Mouse (Mus musculus) ovary, postnatal 14 days (tissue): ENCODE data around the gene Coa3.
"Not testable (repeated sequence)": the region's sequence is repeated elsewhere in the genome, so short reads cannot be mapped to it uniquely, and the experiment has no call there.

Source experiments
- DNase-seq: peaks from one replicate; pipeline ENCODE4 v3.0.0; 2022; ENCODE audit warnings: low spot score

Coa3 gene

GRCm38 (mm10) chr11:101278223-101279192 is at the start of gene Coa3, which contains the start of gene Cntd1:
Gene Coa3 (minus strand): TSS chr11:101279114.
Gene Cntd1 (plus strand): TSS chr11:101279012.
- peak; percentile 63 for DNase-seq

GRCm38 (mm10) chr11:101327311-101327710 is 48.4 kb upstream of the Coa3 start:
- no peak for DNase-seq

GRCm38 (mm10) chr11:101326147-101326546 is 47.2 kb upstream of the Coa3 start:
- DNase-seq: no peak

- not testable (repeated sequence) for DNase-seq
Observed at GRCm38 (mm10) chr11:101325201-101325600, 46.3 kb upstream of the Coa3 start.

GRCm38 (mm10) chr11:101324763-101325162 is 45.8 kb upstream of the Coa3 start, which contains the start of gene Aoc2:
Gene Aoc2 (plus strand): TSS chr11:101325063.
- DNase-seq: no peak

GRCm38 (mm10) chr11:101323609-101324008 is 44.7 kb upstream of the Coa3 start:
- peak; percentile 53 for DNase-seq

- DNase-seq: no peak
Observed at GRCm38 (mm10) chr11:101316501-101316917, 37.6 kb upstream of the Coa3 start.

- peak; percentile 85 for DNase-seq
Observed at GRCm38 (mm10) chr11:101315665-101316500, 37.0 kb upstream of the Coa3 start, which contains the start of gene Psme3. Gene Psme3 (plus strand): TSS chr11:101316213.

GRCm38 (mm10) chr11:101315082-101315650 is 36.3 kb upstream of the Coa3 start:
- no peak for DNase-seq

- DNase-seq: no peak
Observed at GRCm38 (mm10) chr11:101314567-101314966, 35.7 kb upstream of the Coa3 start.

GRCm38 (mm10) chr11:101312150-101312549 is 33.2 kb upstream of the Coa3 start:
- no peak for DNase-seq

- DNase-seq: no peak
Observed at GRCm38 (mm10) chr11:101311083-101311482, 32.2 kb upstream of the Coa3 start.

- no peak for DNase-seq
Observed at GRCm38 (mm10) chr11:101307744-101308143, 28.8 kb upstream of the Coa3 start.

GRCm38 (mm10) chr11:101302004-101302798 is 23.3 kb upstream of the Coa3 start, which contains the start of gene Becn1:
Gene Becn1 (minus strand): TSS chr11:101302286.
- DNase-seq: peak; percentile 99

GRCm38 (mm10) chr11:101301299-101302003 is 22.5 kb upstream of the Coa3 start:
- DNase-seq: no peak

GRCm38 (mm10) chr11:101300881-101301280 is 22.0 kb upstream of the Coa3 start:
- DNase-seq: no peak

- DNase-seq: no peak
Observed at GRCm38 (mm10) chr11:101295191-101295590, 16.3 kb upstream of the Coa3 start.

GRCm38 (mm10) chr11:101291231-101291630 is 12.3 kb upstream of the Coa3 start:
- DNase-seq: no peak

- DNase-seq: no peak
Observed at GRCm38 (mm10) chr11:101287306-101287705, 8.4 kb upstream of the Coa3 start.

- no peak for DNase-seq
Observed at GRCm38 (mm10) chr11:101283805-101284204, 4.9 kb upstream of the Coa3 start.
